ENCODE assay signal across 9 mouse cellular contexts in the genomic region with DNA sequence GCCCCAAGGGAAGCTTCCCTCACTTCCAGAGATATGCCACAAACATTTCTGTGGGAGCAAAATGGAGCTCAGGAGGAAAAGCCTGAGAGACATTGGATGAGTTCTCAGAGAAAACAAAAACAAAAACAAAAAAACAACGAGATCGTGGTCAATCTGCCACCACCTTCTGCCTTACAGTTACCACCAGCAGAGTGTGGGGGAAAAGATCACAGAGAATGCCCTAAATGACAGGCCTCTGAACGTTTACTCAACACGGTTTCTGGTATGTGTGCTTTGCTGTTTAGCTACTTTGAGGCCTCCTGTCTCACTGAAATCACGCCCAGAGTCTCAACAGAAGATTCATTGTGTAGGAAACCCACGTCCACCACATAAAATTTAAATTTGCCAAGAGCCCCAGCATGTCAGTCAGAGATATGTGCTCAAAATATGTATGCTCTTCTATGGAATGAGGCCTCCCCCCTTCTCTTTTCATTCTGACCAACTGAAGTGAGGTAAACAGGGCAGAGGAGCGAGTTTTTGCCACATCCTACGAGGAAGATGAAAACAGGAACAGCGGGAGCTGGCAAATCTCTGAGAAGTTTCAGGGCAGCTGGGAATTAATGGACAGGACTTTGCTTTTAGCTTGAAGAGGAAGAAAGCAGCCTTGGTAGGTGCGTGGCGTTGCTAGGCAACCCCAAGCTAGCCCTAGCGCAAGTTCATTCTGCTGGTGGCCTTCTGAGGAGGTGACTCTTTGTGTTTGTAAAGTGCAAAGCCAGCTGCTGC.
DNase-seq lines count a peak whose midpoint lies in the region; ATAC-seq and TF ChIP-seq lines count a peak whose summit lies in the region.
"Had no signal": no experiment of that assay in that cellular context is flagged by ENCODE, and none has a peak within 500 bp of the region (broad histone marks: within the 10 kb centered on the region; RNA-seq: fewer than 3 reads in every experiment).

No protein-coding gene starts in this region.

- H3K27ac ChIP-seq in kidney, embryonic 15.5 days, result peak overlapping the region; percentile 62; the same call in 1 of the 2 replicates
- no peak overlapping the region for H3K27ac ChIP-seq in intestine, postnatal 0 days (ENCODE audit: low read depth, low read length)
- no peak overlapping the region for H3K27ac ChIP-seq in liver, postnatal 0 days (ENCODE audit: low read depth)

- peak; percentile 36 to 56 for DNase-seq in cerebellum, postnatal 10 days
- DNase-seq in cerebellum, adult 18-20 months, result no peak
- peak; percentile 6 for DNase-seq in fibroblast of lung, adult 2 months (ENCODE audit: low read depth)
- DNase-seq in neural tube, embryonic 10.5 days (ENCODE audit: extremely low spot score, low spot score), result peak; percentile 49
- DNase-seq in thymus, postnatal 0 days (ENCODE audit: low spot score), result no peak
- no peak for DNase-seq in liver, postnatal 0 days

- H3K36me3 ChIP-seq in kidney, embryonic 15.5 days, result no peaks in the 10 kb centered on the region
- no peaks in the 10 kb centered on the region for H3K36me3 ChIP-seq in intestine, postnatal 0 days (ENCODE audit: control insufficient read depth, insufficient read depth)
- no peaks in the 10 kb centered on the region for H3K36me3 ChIP-seq in liver, postnatal 0 days (replicated peaks; ENCODE audit: insufficient read depth, low read length)

- no peak overlapping the region for H3K4me2 ChIP-seq in kidney, embryonic 15.5 days
- no peak overlapping the region for H3K4me2 ChIP-seq in intestine, postnatal 0 days (replicated peaks; ENCODE audit: low read depth)
- H3K4me2 ChIP-seq in liver, postnatal 0 days (ENCODE audit: low read depth, low read length), result no peak overlapping the region

- no peaks in the 10 kb centered on the region for H3K27me3 ChIP-seq in kidney, embryonic 15.5 days
- H3K27me3 ChIP-seq in intestine, postnatal 0 days (replicated peaks; ENCODE audit: control insufficient read depth, insufficient read depth, low read length), result no peaks in the 10 kb centered on the region
- H3K27me3 ChIP-seq in liver, postnatal 0 days (ENCODE audit: insufficient read depth, low read length), result no peaks in the 10 kb centered on the region
- H3K27me3 ChIP-seq: megakaryocyte, embryonic 14.5 days had no signal

- no peak for TF ChIP-seq EP300 in liver, postnatal 0 days (IDR thresholded peaks at IDR 0.05; ENCODE audit: low read depth)

- H3K4me3 ChIP-seq in kidney, embryonic 15.5 days (replicated peaks), result no peak overlapping the region
- H3K4me3 ChIP-seq in intestine, postnatal 0 days (ENCODE audit: low read depth, low read length), result no peak overlapping the region
- H3K4me3 ChIP-seq in liver, postnatal 0 days (ENCODE audit: low read depth, low read length), result no peak overlapping the region
- H3K4me3 ChIP-seq: megakaryocyte, embryonic 14.5 days had no signal

- 36% methylated on average over 12 of the region's 12 CpGs for WGBS in kidney, embryonic 15.5 days
- 28% methylated on average over 12 of the region's 12 CpGs for WGBS in intestine, postnatal 0 days
- WGBS in liver, postnatal 0 days (ENCODE audit: insufficient replicate concordance), result 26% methylated on average over 12 of the region's 12 CpGs

- no peaks in the 10 kb centered on the region for H3K9me3 ChIP-seq in kidney, embryonic 15.5 days (replicated peaks)
- H3K9me3 ChIP-seq in intestine, postnatal 0 days (ENCODE audit: control insufficient read depth), result no peaks in the 10 kb centered on the region
- no peaks in the 10 kb centered on the region for H3K9me3 ChIP-seq in liver, postnatal 0 days (ENCODE audit: low read length)

- peaks cover 19% of the 10 kb centered on the region for H3K4me1 ChIP-seq in kidney, embryonic 15.5 days
- H3K4me1 ChIP-seq in intestine, postnatal 0 days (replicated peaks; ENCODE audit: control insufficient read depth, insufficient read depth, low read length), result no peaks in the 10 kb centered on the region
- H3K4me1 ChIP-seq in liver, postnatal 0 days (ENCODE audit: insufficient read depth), result no peaks in the 10 kb centered on the region
- H3K4me1 ChIP-seq: megakaryocyte, embryonic 14.5 days had no signal

- no peak overlapping the region for H3K9ac ChIP-seq in kidney, embryonic 15.5 days
- H3K9ac ChIP-seq in intestine, postnatal 0 days (ENCODE audit: low read depth, low read length), result no peak overlapping the region
- H3K9ac ChIP-seq in liver, postnatal 0 days (replicated peaks), result no peak overlapping the region

- peak; percentile 82 for ATAC-seq in kidney, embryonic 15.5 days (replicated peaks; ENCODE audit: low FRiP score)
- ATAC-seq in intestine, postnatal 0 days, result no peak
- no peak for ATAC-seq in liver, postnatal 0 days

- no peak for TF ChIP-seq CTCF in intestine, postnatal 0 days (IDR thresholded peaks at IDR 0.05; ENCODE audit: low read depth)
- no peak for TF ChIP-seq CTCF in liver, postnatal 0 days (IDR thresholded peaks at IDR 0.05; ENCODE audit: low read depth)

Comparison
In these comparisons a context has a peak if more than half of its experiments do, and no peak if none do; other contexts are left out.
1. DNase-seq: peak in cerebellum, postnatal 10 days (2 of 2), fibroblast of lung, adult 2 months (single experiment) and neural tube, embryonic 10.5 days (single experiment); none in cerebellum, adult 18-20 months (0 of 2), thymus, postnatal 0 days (single experiment) and liver, postnatal 0 days (single experiment).